Mouse (Mus musculus): ENCODE measurements around the gene Sec61b.
A peak's percentile ranks its signal among the peaks of the same experiment; 100 is the strongest.

The Sec61b gene

DNA sequence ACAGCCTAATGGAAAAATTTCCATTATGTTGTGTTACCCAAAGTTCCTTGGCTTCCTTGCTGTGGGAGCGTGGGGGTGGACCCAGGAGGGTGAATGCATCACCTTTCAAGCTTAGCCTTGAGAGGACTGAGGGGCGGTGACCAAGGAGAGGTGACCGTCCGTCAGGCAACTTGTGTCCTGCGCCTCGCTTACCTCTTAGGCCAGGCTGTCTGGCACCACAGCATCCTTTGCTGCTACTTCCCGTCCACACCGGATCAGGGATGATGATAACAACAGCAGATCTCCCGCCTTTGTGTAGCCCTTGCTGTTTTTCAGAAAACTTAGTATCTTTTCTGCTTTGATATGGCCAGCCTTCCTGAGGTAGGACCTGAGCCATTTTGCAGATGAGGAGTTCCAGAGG, 6.1 kb downstream of the Sec61b start:
- DNase-seq (ENCODE audit: low spot score in 2 of 2), result no peak

DNA sequence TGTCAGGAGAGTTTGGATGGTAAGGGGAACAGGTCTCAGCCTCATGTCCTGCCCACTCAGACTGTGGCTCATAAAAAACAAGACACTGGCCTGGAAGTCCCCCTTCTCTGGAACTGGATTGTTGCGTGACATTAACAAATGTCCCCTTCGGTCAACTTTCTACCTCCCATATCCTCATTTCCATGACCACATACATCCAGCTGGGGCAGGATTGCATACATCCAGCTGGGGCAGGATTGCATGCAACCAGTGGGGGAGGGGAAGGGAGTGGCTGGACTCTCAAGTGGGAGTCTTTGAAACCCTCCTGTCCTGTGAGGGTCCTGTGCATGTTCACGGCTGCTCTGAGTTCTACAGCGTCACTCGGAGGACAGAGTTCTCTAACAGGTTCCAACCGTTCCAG, 16.8 kb downstream of the Sec61b start:
- no peak for DNase-seq (ENCODE audit: low spot score in 2 of 2)

DNA sequence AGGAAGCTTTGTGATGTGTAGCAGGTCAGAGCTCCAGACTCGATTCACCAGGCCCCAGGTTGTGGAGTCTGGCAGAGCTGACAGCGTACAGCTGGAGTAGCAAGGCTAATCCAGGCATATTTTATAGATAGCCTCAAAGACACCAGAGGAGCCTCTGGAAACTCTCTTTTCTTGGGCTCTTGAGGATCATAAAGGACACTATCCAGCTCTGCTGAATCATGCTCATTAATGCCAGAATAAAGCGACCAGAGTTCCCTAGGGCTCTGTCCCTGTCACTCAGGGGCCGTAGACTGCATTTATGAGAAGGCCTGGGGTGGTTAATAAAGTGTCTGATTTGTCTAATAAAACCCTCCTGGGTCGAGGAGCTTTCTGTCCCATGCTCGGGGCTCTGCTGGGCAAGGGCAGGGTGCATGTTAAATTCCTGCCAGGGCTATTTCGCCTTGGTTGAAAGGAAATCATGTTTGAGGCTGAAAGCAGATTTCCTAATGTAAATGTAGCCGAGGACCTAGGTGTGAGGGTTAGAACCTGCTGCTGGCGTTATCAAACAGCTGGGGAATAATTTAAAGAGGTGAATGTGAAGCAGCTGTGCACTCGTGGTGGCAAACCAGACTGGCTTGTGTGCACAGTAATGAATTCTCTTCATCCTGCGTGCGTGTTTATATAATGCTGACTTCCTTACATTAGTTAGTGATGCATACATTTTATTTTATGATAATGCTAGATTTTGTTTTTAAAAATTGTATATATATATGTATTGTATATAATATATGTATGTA, 18.0 kb downstream of the Sec61b start:
- no peak for DNase-seq (ENCODE audit: low spot score in 2 of 2)

DNA sequence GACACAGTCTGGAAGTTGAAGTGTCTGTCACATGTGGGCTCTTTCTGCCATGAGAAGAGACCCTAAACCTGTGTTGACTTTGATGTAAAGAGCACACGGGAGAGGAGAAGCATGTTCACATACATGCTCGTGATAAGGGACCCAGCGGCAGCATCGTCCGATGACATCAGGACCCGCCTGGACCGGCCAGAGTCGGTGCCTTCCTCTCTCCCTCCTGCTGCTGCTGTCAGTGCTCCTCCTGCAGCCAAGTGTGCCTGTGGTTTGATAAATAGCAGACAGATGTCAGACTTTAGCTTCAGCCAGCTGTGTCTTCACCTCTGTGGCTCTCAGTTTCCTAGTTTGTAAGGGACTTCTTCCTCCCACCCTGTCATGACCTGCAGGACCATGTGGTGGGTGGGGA, 19.0 kb downstream of the Sec61b start:
- no peak for DNase-seq (ENCODE audit: low spot score in 2 of 2)

DNA sequence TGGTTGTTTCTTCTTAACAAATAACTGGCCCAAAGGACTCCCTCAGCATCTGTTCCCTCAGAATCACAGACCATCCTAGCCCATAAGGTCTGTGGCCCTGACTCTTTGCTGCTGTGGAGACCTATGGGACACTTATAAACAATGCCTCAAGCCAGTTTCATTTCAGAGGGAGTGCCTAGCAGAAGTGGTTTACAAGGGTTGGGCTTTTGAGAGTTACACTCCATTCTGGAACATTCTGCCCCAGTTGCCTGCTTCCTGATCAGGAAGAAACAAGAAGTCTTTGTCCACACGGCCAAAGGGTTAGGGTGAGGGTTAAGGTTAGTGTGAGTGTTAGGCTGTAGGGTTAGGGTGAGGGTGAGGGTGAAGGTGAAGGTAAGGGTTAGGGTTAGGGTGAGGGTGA, 19.7 kb downstream of the Sec61b start:
- no peak for DNase-seq (ENCODE audit: low spot score in 2 of 2)

DNA sequence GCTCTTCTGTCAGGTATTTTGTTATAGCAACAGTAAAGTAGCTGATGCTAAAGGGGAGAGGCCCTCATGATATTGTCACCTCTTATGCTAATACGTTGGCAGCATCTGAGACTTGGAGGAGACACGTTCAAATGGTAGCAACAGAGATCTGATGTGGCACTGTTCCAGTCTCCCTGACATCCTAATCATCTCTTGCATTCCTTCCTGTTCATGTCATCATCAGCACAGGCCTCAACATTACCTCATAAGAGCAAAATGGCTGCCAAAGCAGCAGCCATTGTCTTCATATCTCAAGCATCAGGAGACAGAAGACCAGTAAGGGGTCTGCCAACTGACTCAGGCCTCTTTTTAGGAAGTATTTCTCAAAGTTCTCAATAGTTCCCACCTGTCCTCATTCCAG, 20.2 kb downstream of the Sec61b start:
- no peak for DNase-seq (ENCODE audit: low spot score in 2 of 2)

DNA sequence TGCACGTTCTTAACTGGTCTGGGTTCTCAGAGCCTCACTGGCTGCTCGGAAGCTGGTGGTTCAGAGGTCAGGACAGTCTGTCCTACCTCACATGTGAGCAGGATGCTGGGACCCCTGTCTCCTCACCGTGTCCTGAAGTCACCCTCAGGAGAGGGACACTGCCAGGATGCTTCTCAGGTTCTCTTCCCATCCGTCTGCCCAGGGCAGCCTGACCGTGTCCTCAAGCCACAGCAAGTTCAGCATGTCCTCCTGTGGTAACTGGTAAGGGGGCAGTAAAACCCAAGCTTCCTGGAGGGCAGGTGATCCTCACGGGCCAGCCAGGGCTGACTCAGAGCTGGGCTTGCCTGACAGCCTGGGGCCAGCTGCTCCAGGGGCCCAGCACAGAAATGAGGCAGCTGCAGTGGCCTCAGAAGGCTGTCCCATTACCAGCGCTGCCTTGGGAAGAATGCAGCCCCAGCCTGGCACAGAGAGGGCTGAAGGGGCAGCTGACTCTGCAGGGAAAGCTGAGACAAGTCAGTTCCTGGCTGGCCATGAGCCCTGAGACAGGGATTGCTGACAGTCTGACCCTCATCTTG, 23.4 kb downstream of the Sec61b start:
- DNase-seq (ENCODE audit: low spot score in 2 of 2), result no peak

DNA sequence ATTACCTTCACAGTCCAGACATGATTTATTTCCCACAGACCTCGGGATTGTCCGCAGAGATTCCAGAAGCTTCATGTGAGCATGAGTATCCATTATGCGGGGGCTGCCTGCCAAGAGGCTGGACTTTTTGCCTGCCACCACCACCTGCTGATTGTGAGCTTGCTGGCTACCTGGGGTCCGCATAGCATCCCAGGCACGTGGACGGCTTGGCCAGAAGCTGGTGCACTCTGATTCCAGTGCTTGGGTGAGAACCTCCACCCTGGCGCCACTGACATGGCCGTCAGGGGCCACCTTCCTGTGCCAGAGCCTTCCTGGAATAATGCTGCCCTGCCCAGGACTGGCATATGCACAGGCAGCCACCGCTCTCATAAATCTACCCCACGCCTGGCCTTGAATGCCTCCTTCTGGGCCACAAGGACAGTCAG, 24.7 kb downstream of the Sec61b start:
- DNase-seq (ENCODE audit: low spot score in 2 of 2), result no peak

DNA sequence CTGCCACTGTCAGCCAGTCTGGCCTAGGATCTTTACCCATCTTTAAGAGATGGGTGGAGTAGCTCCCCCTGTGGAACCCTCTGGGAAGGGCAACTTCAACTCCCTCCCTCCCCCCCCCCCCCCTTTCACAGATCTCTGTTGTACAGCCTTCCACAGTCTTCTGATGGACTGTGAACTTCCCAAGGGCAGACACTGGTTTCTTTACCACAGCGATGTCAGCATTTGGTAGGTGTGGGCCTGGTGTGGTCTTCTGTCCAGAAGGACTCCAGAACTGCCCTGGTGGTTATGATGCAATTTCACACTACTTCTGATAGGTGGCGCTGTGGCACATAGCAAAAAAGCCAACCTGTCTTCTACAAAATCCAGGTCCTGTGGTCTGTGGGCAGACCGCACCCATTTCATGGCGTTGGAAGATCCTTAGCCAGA, 28.1 kb downstream of the Sec61b start:
- DNase-seq (ENCODE audit: low spot score in 2 of 2), result peak in 1 of 2 experiments; percentile 27

DNA sequence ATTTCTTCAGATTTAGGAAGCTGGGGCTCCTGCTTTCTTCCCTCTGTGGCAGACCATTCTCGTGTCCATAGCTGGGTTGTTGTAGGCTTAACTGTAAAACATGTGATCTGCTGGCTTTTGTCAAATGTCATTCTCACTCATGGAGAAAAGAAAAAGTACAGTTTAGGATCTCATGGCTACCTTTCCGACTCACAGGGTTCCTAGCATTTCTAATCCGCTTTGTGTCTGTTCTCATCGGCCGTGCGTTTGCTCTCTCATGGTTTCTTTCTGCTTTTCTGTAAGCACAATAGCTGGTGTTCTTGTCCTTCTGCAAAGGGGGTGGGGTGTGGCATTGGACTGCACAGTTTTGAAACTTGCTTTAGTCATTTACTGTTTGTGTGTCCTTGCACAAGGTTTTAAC, 28.6 kb downstream of the Sec61b start:
- no peak for DNase-seq (ENCODE audit: low spot score in 2 of 2)

DNA sequence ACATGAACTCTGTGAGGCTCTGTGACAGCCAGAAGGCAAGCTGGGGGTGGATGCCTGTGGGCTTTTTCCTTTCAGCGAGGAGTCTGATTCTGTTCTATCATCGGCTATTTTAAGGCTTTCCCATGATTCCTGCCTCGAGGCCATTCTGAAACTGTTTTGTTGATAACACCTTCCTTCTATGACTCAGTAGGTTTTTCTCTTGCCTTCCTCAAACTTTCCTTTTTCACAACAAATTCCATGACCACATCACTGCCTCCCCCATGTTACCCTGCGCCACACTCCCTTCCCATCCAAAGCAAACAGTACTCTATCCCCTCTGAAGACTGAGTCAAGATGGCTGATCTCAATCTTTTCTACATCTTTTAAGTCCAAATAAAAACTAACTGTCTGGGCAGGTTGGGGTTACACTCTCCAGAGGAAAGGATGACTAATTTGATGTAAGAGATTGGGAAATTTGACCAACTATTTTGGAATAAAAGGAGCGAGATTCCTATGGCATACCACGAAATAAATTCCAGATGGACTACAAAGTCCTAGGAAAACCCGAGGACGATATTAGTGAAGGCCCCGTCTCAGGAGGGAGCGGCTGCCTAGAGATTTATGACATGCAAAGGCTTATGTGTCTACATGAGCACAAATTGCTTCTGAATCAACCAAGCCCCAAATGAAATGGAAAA, 30.5 kb downstream of the Sec61b start:
- no peak for DNase-seq (ENCODE audit: low spot score in 2 of 2)

DNA sequence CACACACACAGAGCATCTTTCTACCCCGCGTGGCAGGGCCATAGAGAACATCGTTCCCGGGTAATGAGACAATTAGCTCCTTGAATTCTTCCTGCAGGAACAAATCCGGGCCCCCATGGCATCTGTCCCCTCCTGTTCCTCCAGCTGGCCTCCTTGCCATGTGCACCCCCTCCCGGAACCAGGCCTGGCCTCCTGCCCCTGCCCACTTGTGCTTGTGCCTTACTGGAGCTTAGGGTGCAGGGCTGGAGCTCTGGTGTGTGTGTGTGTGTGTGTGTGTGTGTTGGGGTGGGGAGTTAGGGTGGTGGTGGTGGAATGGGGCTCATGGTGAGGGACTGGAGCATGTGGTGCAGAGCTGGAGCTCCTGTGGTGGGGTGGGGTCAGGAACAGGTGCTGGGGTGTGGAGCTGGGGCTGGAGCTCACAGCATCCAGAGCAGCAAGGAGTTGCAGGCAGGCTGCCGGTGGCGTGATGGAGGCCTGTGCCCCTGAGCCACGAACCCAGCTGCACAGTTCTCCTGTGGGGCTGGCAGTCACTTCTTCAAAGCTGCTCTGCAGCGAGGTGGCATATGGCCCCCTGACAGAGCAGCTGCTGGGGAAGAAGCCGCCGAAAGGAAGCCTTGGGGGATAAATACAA, 44.2 kb downstream of the Sec61b start:
- no peak for DNase-seq (ENCODE audit: low spot score in 2 of 2)

DNA sequence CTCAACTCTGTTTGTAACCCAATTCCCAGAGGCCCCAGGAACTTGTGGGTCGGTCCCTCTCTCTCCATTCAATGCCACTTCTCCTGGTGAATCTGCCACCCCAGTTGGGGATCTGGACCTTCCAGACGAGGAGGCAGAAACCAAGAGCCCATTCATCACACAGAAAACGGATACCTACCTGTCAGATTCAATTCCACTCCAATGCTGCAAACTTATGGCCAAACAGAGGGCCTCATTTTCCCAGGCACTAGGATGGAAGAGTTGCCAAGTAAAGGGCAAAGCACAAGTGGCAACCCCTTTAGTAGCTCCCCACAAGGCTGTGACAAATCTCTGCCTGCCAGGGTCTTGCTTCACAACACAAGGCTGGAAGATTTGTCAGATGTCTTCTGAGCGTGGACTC, 45.6 kb downstream of the Sec61b start:
- DNase-seq (ENCODE audit: low spot score in 2 of 2), result no peak

DNA sequence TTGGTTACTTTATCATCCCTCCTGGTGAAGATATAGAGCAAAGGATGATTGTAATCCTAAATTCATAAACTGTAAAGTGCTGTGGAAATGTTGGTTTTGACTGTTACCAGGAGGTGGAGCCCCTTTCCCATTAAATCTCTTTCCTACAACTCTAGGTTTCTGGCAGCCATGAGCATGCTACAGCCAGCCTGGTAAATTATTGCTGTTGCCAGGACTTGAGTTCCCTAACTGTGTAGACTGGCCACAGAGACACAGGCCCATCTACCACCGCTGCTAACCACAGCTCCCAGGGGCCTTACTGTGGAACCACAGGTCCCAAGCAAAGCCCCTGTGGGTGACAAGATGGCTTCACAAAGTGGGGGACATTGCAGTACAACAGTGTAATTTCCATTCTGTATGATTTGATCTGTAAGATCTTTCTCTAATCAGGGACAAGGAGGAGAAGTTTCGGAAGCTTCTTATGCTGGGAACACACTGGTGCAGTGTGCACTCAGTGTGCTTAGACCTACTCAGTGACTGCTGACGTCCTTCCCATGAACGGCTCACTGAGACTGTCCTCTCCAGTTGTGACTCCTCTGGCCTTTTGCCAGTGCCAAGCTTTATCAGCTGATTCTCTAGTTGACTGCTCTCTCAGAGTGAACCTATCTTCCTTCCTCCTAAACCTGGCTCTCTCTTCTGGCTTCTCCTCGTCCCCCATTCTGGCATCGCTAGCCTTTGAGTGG, 47.6 kb downstream of the Sec61b start:
- no peak for DNase-seq (ENCODE audit: low spot score in 2 of 2)

DNA sequence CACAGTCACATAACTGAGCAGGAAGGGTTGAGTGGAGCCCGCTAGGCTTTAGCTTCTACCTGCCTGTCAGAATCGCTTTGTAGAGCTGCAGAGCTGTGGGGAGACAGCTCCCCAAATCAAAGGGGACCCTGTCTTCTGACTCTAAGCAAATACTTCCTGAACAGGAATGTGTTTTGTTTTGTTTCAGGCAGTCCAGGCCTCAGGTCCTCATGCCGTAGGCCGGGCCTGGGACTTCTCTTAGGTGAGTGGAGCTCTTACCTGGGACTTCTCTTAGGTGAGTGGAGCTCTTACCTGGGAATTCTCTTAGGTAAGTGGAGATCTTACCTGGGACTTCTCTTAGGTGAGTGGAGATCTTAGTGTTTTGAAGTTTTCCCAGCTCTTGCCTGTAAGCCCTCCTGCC, 55.4 kb downstream of the Sec61b start:
- DNase-seq (ENCODE audit: low spot score in 2 of 2), result no peak
